Mouse (Mus musculus): ENCODE measurements around the gene Spsb1.

GRCm38 (mm10) chr4:149958566-149958965 is 3.7 kb upstream of the Spsb1 start:
- TF ChIP-seq GATA1 (IDR thresholded peaks at IDR 0.05; ENCODE audit: borderline replicate concordance, low read length) (no peak), FLI1 (IDR thresholded peaks at IDR 0.05; ENCODE audit: low read length) (no peak)
